Mouse (Mus musculus): ENCODE measurements around the gene Csrnp1. TPM values are rescaled to one million over a fixed set of nuclear protein-coding genes. Genes with fewer than 3 reads are reported as not detected.
"Not testable (repeated sequence)": the region's sequence is repeated elsewhere in the genome, so short reads cannot be mapped to it uniquely, and the experiment has no call there.

The Csrnp1 gene
- total RNA-seq (2021) = 10 to 100 TPM in 1 of 2 experiments, 1 to 10 TPM in 1; 10.0 to 13.3 TPM

DNA sequence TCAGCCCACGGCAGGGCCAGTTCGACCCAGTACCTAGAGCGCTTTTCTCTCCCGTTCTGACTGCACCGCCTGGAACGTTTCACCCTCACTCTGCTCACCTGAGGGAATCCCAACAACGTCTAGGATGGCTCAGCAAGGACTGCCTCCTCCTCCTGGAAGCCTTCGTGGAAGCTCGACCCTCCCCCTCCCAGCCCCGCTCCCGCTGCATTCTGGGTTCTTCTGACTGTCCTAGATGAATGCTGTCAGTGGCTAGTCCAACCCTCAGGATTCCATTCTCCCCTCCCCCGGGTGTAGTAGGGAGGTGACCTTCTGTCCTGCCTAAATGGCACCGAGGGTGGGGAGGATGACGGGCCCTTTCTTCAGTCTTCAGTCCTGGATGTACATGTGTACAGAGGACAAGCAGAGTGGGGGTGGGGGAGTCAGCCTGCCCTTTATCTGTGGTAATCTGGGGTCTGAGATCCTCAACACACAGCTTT, at the start of gene Csrnp1:
Gene Csrnp1 (minus strand): TSS at position 123 of the 476 bp plus-strand sequence.
- intact Hi-C loops (cut with DNase I) = loop anchor here (2.0 kb wide), 1 partner anchor 16 kb away; no protein-coding TSS in a partner anchor
- DNase-seq (ENCODE audit: low spot score) = no peak

DNA sequence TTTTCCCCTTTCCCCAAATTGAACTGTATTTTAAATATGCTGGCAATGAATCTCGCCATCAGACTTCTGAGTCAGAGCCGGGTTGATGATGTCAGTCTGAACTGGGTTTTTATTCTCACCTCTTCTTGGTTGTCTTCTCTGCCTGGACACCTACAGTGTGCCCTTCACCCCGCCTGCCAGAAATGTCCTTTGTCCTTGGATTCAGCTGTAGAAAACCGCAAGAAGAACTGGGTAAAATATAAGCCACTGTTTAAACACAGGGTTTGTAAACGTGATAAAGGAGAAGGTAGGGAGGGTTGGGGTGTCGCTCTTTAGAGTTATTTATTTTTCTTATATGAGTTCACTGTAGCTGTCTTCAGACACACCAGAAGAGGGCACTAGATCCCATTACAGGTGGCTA, 48.3 kb upstream of the Csrnp1 start:
- intact Hi-C loops (cut with DNase I) = no loop called here
- no peak for DNase-seq (ENCODE audit: low spot score)

DNA sequence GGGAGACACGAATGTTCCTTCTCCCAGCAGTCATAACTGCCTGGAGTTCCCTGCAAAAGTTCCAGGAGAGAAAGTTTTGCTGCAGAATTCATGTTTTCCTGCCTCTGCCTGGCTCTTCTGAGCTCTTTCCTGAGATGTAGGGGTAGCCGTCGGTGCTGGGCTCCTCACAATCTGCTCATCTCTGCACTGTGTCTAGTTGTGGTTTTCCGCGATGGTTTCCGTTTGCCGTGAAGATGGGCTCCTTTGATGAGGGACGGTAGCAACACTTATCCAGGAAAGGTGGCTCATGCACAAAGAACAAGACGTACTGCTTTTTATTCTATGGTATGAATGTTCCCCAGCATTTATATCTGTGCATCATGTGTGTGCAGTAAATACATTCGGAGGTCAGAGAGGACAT, 46.0 kb upstream of the Csrnp1 start:
- intact Hi-C loops (cut with DNase I) = no loop called here
- DNase-seq (ENCODE audit: low spot score) = no peak

DNA sequence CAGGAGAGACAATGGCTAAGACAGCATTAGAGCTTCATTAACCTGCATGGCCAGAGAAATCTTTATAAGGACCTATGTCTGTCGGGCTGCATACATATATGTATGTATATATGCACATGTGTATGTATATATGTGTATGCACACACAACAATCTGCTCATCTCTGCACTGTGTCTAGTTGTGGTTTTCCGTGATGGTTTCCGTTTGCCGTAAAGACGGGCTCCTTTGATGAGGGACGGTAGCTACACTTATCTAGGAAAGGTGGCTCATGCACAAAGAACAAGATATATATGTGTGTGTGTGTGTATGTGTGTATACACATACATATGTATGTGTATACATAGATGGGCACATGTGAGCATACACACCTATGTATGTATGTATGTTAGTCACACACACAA, 45.4 kb upstream of the Csrnp1 start:
- intact Hi-C loops (cut with DNase I) = loop anchor here (2.0 kb wide), 1 partner anchor 69 kb away; no protein-coding TSS in a partner anchor
- DNase-seq (ENCODE audit: low spot score) = no peak

DNA sequence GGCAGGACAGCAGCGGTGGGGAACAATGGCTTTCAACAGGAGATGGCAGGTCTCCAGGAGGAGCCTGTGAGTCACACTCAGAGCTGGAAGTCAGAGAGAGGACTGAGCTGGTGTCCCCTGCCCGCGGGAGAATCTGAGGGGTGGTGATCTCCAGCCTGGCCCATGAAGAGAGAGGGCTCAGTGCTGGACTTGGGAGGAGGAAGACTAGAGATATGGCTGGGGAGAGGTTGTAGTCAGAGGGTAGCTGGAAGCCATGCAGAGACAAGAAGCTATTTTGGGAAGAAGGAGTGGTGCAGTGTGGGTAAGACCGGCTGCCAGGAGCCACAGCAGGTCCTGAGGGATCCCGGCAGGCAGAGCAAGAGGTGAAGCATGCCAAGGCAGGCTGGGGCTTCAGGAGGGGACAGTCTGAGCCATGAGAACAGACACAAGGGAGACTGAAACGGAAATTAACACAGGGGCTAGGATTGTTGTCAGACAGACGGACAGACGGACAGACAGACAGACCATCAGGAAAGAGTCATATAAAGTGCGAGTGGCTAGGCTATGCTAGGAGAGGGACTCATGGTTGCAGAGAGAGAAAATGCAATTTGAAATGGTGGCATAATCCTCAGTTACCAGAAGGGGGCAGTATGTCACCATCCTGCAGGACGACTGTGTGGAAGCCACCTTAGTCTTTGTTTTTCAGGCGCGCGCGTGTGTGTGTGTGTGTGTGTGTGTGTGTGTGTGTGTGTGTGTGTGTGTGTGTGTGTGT, 43.1 kb upstream of the Csrnp1 start:
- peak; percentile 66 for DNase-seq (ENCODE audit: low spot score)
- intact Hi-C loops (cut with DNase I) = loop anchor here (1.0 to 2.0 kb wide), 2 partner anchors 46 to 71 kb away; no protein-coding TSS in a partner anchor

DNA sequence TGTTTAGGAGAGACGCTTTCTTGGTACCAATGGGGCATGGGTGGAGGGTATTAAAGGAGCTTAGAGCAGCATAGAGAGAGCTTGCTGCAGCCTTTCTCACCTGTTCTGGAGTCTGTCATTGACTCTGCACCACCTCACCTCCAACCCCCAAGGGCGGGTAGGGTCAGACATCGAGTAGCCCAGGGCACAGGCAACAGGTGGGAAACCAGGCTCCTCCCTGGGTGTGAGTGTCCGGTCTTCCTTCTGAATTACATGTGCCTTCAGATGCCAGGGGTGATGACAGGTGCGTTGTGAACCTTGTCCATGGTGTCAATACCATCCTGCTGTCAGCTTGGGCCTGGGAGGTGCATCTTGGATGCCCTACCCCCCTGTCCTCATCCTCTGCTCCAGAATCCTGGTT, 40.2 kb upstream of the Csrnp1 start:
- intact Hi-C loops (cut with DNase I) = no loop called here
- no peak for DNase-seq (ENCODE audit: low spot score)

DNA sequence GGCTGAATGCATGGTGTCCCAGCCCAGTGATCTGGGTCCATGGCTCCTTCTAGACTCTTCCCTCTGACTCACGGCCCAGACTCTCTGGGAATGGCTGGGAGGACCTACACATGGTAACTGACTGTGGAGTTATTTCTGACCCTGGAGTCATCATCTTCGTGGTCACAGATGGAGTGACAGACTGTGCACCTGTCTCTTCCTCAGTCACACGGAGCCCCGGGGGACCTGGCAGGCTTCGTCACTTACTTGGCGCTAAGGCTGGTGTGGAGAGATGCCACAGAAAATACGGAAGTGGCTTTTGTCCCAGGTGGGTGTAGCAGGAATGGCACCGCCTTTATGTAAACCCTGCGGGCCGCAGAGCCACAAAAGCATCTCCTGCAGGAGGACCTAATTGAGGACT, 39.7 kb upstream of the Csrnp1 start:
- intact Hi-C loops (cut with DNase I) = no loop called here
- DNase-seq (ENCODE audit: low spot score) = no peak

DNA sequence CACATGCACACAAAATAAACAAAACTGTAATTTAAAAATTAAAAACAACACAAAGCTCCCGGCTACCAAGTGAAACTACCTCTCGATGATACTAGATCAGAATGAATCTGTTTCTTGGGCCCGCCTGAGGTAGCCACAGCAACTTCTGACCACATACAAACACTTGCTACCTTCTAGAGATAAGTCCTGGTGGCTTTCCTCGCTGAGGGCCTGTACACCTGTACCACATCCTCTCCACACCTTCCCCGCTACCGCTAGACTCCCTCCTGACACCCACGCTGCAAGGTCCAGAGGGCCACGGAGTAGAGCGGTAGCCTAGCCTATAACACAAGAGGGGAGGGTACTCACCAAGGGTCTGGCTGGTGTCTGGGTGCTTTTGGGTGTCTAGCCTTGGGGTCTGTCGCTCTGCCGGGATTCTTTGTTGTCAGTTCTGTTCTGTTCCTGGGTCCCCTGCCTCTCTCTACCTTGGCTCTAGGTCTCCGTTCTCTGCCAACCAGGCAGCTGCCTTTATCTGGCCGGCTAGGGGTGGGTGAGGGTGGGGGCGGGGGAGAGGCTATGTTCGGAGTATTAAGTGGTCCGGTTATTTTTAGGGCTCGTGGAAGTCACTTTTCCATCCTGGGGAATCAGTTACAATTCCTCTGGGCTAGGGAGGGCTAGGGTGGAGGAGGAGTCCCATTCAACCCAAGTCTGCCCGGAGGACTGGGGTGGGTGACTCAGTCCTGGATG, 38.8 kb upstream of the Csrnp1 start, which contains the start of gene Xirp1:
Gene Xirp1 (minus strand): TSS at position 513 of the 726 bp plus-strand sequence.
- no peak for DNase-seq (ENCODE audit: low spot score)
- intact Hi-C loops (cut with DNase I) = no loop called here

DNA sequence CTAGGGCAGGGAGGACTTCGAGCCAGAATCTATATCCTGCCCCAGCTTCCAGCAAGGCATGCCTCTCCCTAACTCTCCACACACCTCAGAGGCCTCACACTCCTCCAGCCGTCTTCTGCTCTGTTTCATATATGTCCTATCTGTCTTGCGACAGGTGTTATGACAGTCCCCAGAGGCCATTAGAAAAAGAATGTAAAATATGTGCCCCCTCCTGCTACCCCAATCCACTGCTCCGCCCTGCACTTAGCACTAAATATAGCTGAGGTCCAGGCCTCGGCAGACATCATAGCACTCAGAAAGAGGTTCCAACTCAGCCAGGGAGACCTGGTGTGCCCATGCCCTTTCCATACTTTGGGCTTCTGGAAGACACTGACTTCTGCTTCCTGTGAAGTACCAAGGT, 36.7 kb upstream of the Csrnp1 start:
- no peak for DNase-seq (ENCODE audit: low spot score)
- intact Hi-C loops (cut with DNase I) = loop anchor here (2.0 kb wide), 2 partner anchors 52 to 78 kb away; no protein-coding TSS in a partner anchor

DNA sequence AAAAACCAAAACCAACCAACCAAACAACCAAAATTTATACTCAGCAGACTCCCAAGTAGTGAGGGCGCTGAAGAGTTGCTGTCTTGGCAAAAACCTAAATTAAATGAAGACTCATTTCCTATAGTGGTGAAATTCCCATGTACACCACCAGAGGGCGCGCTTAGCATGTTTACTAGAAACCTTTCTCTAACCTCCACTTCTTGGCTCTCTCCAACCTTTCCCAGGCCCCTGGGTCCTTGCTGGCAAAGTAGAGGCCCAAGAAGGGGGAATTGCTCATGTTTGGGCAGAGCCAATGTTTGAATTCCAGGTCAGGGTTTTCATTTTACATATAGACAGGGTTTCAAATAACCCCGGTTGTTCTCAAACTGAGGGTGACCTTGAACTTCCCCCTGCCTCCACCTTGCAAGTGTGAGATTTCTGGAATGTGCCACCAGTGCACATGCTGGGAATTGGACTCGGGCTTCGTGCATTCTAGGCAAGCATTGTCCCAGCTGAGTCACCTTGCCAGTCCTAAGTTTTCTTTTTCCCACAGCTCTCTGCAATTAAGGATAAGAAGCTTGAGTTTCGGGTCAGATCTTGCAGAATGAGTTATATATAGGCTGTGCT, 35.9 kb upstream of the Csrnp1 start:
- intact Hi-C loops (cut with DNase I) = loop anchor here (2.0 kb wide), 2 partner anchors 52 to 78 kb away; no protein-coding TSS in a partner anchor
- DNase-seq (ENCODE audit: low spot score) = peak; percentile 39

DNA sequence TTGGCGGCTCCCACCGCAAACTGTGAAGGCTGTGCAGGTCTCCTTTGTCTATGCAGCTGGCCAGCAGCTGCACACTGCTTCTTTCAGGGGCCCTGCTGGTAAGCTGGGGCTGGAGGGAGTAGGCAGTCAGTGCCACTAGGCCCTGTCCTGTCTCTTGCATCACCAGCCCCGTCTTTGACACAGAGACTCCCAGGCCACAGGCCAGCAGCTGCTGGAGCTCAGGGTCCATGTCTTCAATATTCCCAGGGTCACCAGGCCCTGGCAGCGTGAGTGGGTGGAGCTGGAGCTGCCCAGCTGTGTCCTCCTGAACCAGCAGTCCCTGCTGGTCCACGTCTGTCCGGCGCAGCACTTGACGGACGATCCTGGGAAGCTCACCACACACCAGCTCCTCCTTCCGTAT, 32.5 kb upstream of the Csrnp1 start:
- no peak for DNase-seq (ENCODE audit: low spot score)
- intact Hi-C loops (cut with DNase I) = no loop called here

DNA sequence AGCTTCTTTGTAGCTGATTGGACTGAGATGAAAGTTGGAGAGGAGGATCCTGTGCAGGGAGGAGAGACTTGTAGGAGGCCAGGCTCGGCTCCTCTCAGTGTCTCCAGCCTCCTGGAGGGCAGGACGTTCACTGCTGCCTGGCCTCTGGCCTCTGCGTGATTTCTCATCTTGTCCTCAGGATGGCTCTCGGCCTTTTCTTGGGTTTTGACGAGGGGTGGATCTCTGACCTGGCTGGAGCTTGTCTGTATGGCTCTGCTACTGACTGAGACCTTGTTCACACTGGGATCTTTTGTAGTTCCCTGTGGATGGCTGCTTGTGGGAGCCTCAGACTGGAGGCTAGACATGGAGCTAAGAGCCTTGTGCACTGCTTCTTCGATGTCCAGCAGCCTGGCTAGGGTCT, 30.4 kb upstream of the Csrnp1 start:
- intact Hi-C loops (cut with DNase I) = loop anchor here (2.0 kb wide), 1 partner anchor 52 kb away; no protein-coding TSS in a partner anchor
- no peak for DNase-seq (ENCODE audit: low spot score)

DNA sequence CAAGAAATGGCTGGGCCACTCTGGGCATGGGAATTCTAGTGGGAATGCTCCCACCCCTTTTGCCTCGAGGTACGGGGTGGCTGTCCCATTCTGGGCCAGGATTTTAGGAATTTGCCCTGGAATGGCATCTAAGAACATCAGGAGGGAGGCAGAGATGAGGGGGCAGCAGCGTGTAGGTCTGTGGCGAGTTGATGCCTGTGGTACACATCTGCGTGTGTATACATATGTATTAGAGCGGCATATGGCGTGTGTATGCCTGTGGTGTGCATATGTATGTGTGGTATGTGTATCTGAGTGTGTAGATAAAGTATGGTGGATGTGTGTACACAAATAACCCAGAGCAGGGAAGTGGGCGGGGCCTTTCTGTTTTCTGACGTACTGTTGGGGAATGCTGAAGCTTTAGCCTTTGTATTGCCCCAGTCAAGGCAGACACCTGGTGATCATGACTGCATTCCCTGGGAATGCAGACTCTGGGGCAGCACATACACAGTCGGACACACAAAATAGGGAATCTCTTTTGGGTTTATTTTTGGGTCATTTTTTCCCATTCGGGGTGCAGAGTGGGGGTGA, 28.9 kb upstream of the Csrnp1 start:
- intact Hi-C loops (cut with DNase I) = no loop called here
- no peak for DNase-seq (ENCODE audit: low spot score)

DNA sequence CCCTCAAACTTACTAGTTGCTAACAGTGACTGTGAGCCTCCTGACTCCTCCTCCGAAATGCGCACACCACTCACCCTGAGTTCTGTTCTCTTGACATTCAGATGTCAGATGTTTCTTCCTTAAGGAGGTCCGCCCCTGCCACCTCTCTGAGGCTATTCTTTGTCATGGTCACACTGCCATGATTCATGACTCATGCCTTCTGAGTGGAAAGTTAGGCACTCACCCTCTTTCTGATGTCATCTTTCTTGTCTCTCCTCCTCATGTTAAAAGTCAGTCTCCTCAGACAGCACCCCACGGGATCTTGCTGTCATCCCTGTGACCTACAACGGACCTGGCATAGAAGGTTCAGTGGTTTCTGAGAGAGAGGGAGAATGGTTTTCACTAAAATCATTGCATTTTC, 28.3 kb upstream of the Csrnp1 start:
- DNase-seq (ENCODE audit: low spot score) = no peak
- intact Hi-C loops (cut with DNase I) = no loop called here

DNA sequence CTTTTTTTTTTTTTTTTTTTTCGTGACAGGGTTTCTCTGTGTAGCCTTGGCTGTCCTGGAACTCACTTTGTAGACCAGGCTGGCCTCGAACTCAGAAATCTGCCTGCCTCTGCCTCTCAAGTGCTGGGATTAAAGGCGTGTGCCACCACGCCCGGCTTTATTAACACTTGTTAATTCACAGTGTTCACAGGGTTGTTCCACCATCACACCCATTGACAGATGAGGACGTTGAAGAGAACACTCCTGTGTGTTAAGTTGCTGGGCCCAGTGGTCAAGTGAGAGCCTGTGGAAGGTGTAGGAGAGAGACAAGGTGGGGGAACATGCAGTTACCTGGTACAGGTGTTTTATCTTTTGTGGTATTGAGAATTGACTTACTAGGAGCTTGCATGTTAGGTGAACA, 27.7 kb upstream of the Csrnp1 start:
- intact Hi-C loops (cut with DNase I); DNase-seq (ENCODE audit: low spot score): not testable (repeated sequence)

DNA sequence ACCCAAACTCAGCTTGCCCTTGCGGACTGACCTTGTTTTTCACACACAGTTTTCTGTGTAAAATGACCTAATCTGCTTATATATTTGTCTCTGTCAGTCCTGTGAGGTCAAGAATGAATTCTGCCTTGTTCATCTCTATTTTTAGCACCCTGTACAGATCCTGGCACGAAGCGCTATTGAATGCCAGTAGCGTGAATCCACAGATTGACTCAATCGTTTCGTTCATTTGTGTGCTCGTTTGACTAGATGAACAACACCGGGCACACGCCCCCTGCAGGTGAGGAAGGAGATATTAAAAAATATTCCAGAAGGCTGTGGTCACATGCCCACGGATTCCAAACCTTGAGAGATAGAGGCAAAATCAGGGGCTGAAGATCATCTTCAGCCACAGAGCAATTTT, 27.1 kb upstream of the Csrnp1 start:
- intact Hi-C loops (cut with DNase I) = loop anchor here (2.0 kb wide), 1 partner anchor 29 kb away; no protein-coding TSS in a partner anchor
- peak; percentile 51 for DNase-seq (ENCODE audit: low spot score)

DNA sequence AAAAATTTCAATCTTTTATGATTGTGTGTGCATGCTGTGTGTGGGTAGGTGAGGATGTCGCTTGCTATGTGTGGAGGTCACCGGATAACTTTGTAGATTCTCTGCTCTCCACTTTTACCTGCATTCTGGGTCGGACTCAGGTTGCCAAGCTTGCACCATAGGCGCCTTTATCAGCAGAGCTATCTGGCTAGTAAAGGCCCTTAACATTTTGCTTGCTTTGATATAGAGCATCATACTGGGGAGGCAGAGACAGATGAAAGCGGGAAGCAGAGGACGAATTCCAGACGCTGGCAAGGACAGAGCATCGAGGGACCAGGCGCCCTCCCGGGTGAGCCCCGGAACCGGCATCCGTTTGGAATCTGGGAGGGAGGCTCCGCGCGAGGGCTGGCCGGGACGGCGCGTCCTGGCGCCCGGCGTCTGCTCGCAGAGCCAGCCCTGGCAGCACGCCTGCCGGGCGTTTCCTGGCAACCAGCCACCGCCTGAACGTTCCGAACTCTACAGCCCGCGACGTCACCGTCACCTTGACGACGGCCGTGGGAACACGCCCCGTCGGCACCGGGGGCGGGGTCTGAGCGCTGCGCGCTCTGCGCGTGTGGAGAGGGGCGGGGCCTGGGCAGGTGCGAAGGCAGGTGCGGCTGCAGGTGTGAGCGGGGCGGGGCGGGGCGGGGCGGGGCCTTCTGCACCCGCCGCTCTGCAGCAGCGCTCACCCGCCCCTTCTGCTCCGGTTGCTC, 26.5 kb upstream of the Csrnp1 start:
- intact Hi-C loops (cut with DNase I) = loop anchor here (2.0 kb wide), 1 partner anchor 28 kb away; no protein-coding TSS in a partner anchor
- DNase-seq (ENCODE audit: low spot score) = peak; percentile 96

DNA sequence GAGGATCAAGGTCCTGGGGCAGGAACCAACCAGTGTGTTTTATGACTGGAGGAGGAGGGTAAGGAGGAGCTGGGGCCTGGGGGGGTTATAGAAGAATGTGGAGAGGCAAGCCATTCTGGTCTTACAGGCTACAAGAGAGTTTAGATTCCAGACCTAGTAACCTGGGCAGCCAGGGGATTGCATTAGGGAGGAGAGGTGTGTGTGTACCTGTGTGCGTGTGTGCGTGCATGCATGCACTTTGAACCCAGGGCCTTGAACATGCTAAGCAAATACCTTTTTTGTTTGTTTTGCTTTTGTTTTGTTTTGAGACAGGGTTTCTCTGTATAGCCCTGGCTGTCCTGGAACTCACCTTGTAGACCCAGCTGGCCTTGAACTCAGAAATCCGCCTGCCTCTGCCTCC, 25.4 kb upstream of the Csrnp1 start:
- no peak for DNase-seq (ENCODE audit: low spot score)
- intact Hi-C loops (cut with DNase I) = loop anchor here (2.0 kb wide), 1 partner anchor 27 kb away; no protein-coding TSS in a partner anchor

DNA sequence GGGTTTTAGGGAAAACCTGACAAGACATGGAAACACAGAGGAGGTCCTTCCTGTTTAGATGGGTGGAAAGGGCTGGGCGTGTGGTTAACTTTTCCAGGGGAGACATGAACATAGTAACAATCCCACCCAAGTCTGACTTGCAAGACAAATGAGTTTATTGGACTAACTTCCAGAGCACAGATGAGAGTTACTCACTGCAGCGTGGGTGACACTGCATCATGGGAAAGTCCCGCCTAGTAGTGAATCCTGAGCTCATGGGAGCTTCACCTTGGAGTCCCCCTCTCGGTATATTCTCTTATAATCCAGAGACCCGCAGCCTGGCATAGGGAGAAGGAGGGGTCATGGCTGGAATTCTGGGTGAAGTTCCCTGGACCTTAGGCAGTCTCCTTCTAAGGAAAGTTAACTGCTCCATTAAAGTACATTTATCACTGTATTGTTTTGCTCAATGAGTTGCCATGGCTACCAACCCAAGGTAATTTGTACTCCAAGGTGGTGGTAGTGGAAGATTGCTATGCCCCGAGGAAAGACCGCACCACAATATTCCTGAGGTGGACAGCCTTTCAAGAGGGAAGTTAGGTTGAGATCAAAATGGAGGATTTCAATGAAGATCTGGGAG, 24.9 kb upstream of the Csrnp1 start:
- intact Hi-C loops (cut with DNase I) = no loop called here
- no peak for DNase-seq (ENCODE audit: low spot score)
